19 mouse cellular contexts compared by ENCODE assay signal in genomic region chr12:85986024-85986423, GRCm38 (mm10).
DNase-seq lines count a peak whose midpoint lies in the region; ATAC-seq and TF ChIP-seq lines count a peak whose summit lies in the region.
"Had no signal": no experiment of that assay in that cellular context is flagged by ENCODE, and none has a peak within 500 bp of the region (broad histone marks: within the 10 kb centered on the region; RNA-seq: fewer than 3 reads in every experiment).

No protein-coding gene starts in this region.

- intact Hi-C loops in heart, postnatal 25 days (cut with DNase I): no loop called here
- intact Hi-C loops in left cerebral cortex, postnatal 4 days (cut with DNase I): no loop called here

- H3K9ac ChIP-seq in heart, embryonic 12.5 days: no peak overlapping the region
- no peak overlapping the region for H3K9ac ChIP-seq in kidney, postnatal 0 days (ENCODE audit: low read depth, low read length)
- H3K9ac ChIP-seq: forebrain, postnatal 0 days; lung, embryonic 15.5 days; neural tube, embryonic 13.5 days had no signal

- no peaks in the 10 kb centered on the region for H3K27me3 ChIP-seq in heart, embryonic 12.5 days (replicated peaks)
- no peaks in the 10 kb centered on the region for H3K27me3 ChIP-seq in kidney, postnatal 0 days (ENCODE audit: insufficient read depth, low read length)
- H3K27me3 ChIP-seq in spleen, adult 2 months (ENCODE audit: control insufficient read depth, insufficient read depth, low read length): no peaks in the 10 kb centered on the region
- H3K27me3 ChIP-seq: lung, embryonic 15.5 days; neural tube, embryonic 13.5 days had no signal

- DNase-seq in heart, postnatal 25 days (ENCODE audit: low spot score): no peak
- no peak for DNase-seq in kidney, postnatal 0 days (ENCODE audit: low spot score)
- DNase-seq in kidney, adult 11 months: no peak
- no peak for DNase-seq in spleen, adult 2 months (ENCODE audit: low read depth in 1 of 2, low spot score in 2 of 2)
- no peak for DNase-seq in spleen, adult 12 weeks (ENCODE audit: low spot score)
- no peak for DNase-seq in left cerebral cortex, postnatal 4 days
- DNase-seq: adrenal gland, postnatal 36 days; B cell, adult 2 months; cerebellum, adult 18-20 months; midbrain, embryonic 14.5 days; spleen, adult 18-20 months had no signal

- no peaks in the 10 kb centered on the region for H3K36me3 ChIP-seq in heart, embryonic 12.5 days
- no peaks in the 10 kb centered on the region for H3K36me3 ChIP-seq in kidney, postnatal 0 days (ENCODE audit: insufficient read depth, low read length)
- H3K36me3 ChIP-seq in spleen, adult 2 months (ENCODE audit: control insufficient read depth, insufficient read depth, low read length): no peaks in the 10 kb centered on the region
- H3K36me3 ChIP-seq: forebrain, embryonic 10.5 days; hindbrain, embryonic 10.5 days; lung, embryonic 15.5 days; neural tube, embryonic 13.5 days had no signal

- no peak for ATAC-seq in heart, embryonic 12.5 days (ENCODE audit: insufficient number of reproducible peaks, low FRiP score)
- ATAC-seq in kidney, postnatal 0 days (replicated peaks; ENCODE audit: low FRiP score, low read depth): no peak
- ATAC-seq: intestine, postnatal 0 days had no signal

- TF ChIP-seq POLR2A in spleen, adult 2 months (IDR thresholded peaks at IDR 0.05; ENCODE audit: low read depth, low read length): no peak

- no peak overlapping the region for H3K4me3 ChIP-seq in heart, embryonic 12.5 days
- H3K4me3 ChIP-seq in kidney, postnatal 0 days (replicated peaks; ENCODE audit: low read depth, low read length): no peak overlapping the region
- H3K4me3 ChIP-seq in spleen, adult 2 months (ENCODE audit: extremely low read depth, insufficient read depth, insufficient read length): no peak overlapping the region
- H3K4me3 ChIP-seq: forebrain, embryonic 10.5 days; hindbrain, embryonic 10.5 days; lung, embryonic 15.5 days; neural tube, embryonic 13.5 days had no signal

- no peak for TF ChIP-seq CTCF in kidney, postnatal 0 days (IDR thresholded peaks at IDR 0.05; ENCODE audit: low read depth)
- TF ChIP-seq CTCF in spleen, adult 2 months (IDR thresholded peaks at IDR 0.05; ENCODE audit: extremely low read depth, insufficient read depth, insufficient read length, insufficient replicate concordance): no peak

- 27% methylated on average over 7 of the region's 7 CpGs for WGBS in heart, embryonic 12.5 days
- 72% methylated on average over 7 of the region's 7 CpGs for WGBS in kidney, postnatal 0 days
- WGBS in spleen, adult 2 months: 84% methylated on average over 7 of the region's 7 CpGs

- H3K4me1 ChIP-seq in heart, embryonic 12.5 days (replicated peaks): peaks cover 26% of the 10 kb centered on the region
- H3K4me1 ChIP-seq in kidney, postnatal 0 days (replicated peaks; ENCODE audit: insufficient read depth, low read length): peaks cover 10% of the 10 kb centered on the region
- peaks cover 22% of the 10 kb centered on the region for H3K4me1 ChIP-seq in spleen, adult 2 months (ENCODE audit: control insufficient read depth, insufficient read depth, insufficient read length)

- no peak overlapping the region for H3K4me2 ChIP-seq in heart, embryonic 12.5 days
- no peak overlapping the region for H3K4me2 ChIP-seq in kidney, postnatal 0 days (ENCODE audit: low read length)
- H3K4me2 ChIP-seq: lung, embryonic 15.5 days; neural tube, embryonic 13.5 days had no signal

- H3K9me3 ChIP-seq in heart, embryonic 12.5 days (replicated peaks): no peaks in the 10 kb centered on the region
- no peaks in the 10 kb centered on the region for H3K9me3 ChIP-seq in kidney, postnatal 0 days (replicated peaks; ENCODE audit: low read length)
- H3K9me3 ChIP-seq: forebrain, embryonic 10.5 days; hindbrain, embryonic 10.5 days; lung, embryonic 15.5 days; neural tube, embryonic 13.5 days had no signal

- 0 out of 2 replicates have a peak overlapping the region, but pooled peaks have one; percentile 37 for H3K27ac ChIP-seq in heart, embryonic 12.5 days (ENCODE audit: poor library complexity, severe bottlenecking)
- H3K27ac ChIP-seq in kidney, postnatal 0 days: peak overlapping the region; percentile 2; the same call in 1 of the 2 replicates
- H3K27ac ChIP-seq in spleen, adult 2 months (ENCODE audit: insufficient read depth, low read length): peak overlapping the region; percentile 58
- H3K27ac ChIP-seq: forebrain, embryonic 10.5 days; hindbrain, embryonic 10.5 days; hindbrain, postnatal 0 days; lung, embryonic 15.5 days had no signal

Comparison
In these comparisons a context has a peak if more than half of its experiments do, and no peak if none do; other contexts are left out.
1. H3K27ac ChIP-seq: peak in every context shown above with its lines; median percentile 58 in spleen, adult 2 months; 37 in heart, embryonic 12.5 days; 2 in kidney, postnatal 0 days.